Mouse (Mus musculus) liver, postnatal 0 days (tissue): ENCODE results near the gene BC025920. TPM values are rescaled to one million over a fixed set of nuclear protein-coding genes. Genes with fewer than 3 reads are reported as not detected.

Experiments used
- ATAC-seq: fragments of 200-750 bp; cut with Nextera tagmentation; 2 replicates; pipeline ENCODE4 v1.8.0; 2017; ENCODE audit warnings: mild to moderate bottlenecking, moderate library complexity
- DNase-seq: peaks from one replicate; pipeline ENCODE4 v3.0.0-alpha.2; 2016
- H3K27ac ChIP-seq: fragments of 300-500 bp; sonication (generic); 2 replicates; pipeline ENCODE4 v1.5.1; 2014; ENCODE audit warnings: antibody characterized with exemption, moderate library complexity, mild to moderate bottlenecking, low read depth
- H3K27me3 ChIP-seq: fragments of 300-500 bp; sonication (generic); 2 replicates; pipeline ENCODE4 v1.6.1; 2014; ENCODE audit warnings: low read length, control low read depth, mixed read lengths; ENCODE audit not compliant: insufficient read depth
- H3K36me3 ChIP-seq: fragments of 300-500 bp; sonication (generic); replicated peaks from 2 replicates; pipeline ENCODE4 v1.6.1; 2014; ENCODE audit warnings: mild to moderate bottlenecking, control low read depth, low read length, moderate library complexity, mixed read lengths; ENCODE audit not compliant: insufficient read depth
- H3K4me1 ChIP-seq: fragments of 300-500 bp; sonication (generic); 2 replicates; pipeline ENCODE4 v1.6.1; 2014; ENCODE audit warnings: antibody characterized with exemption, mild to moderate bottlenecking, control low read depth; ENCODE audit not compliant: insufficient read depth
- H3K4me2 ChIP-seq: fragments of 300-500 bp; sonication (generic); 2 replicates; pipeline ENCODE4 v1.6.1; 2014; ENCODE audit warnings: low read depth, mild to moderate bottlenecking, low read length, moderate library complexity, mixed read lengths
- H3K4me3 ChIP-seq: fragments of 300-500 bp; sonication (generic); 2 replicates; pipeline ENCODE4 v1.5.1; 2014; ENCODE audit warnings: low read depth, low read length
- H3K9ac ChIP-seq: fragments of 300-500 bp; sonication (generic); replicated peaks from 2 replicates; pipeline ENCODE4 v1.6.1; 2014; ENCODE audit warnings: mild to moderate bottlenecking, moderate library complexity
- H3K9me3 ChIP-seq: fragments of 300-500 bp; sonication (generic); 2 replicates; pipeline ENCODE4 v1.6.1; 2016; ENCODE audit warnings: mild to moderate bottlenecking, control low read depth, low read length, mixed read lengths
- CTCF ChIP-seq: sonication (generic); IDR thresholded peaks from 2 replicates; pipeline ENCODE4 v1.5.1; 2016; ENCODE audit warnings: antibody characterized with exemption, low read depth
- EP300 ChIP-seq: IDR thresholded peaks from 2 replicates; pipeline ENCODE4 v1.6.1; 2016; ENCODE audit warnings: antibody characterized with exemption, low read depth, mild to moderate bottlenecking
- WGBS: fragments of 180-500 bp; shearing (Covaris S2); extraction: QIAGEN DNeasy Blood & Tissue Kit; methylation state at CpG from one replicate; pipeline ENCODE4 v1.1.7; 2014; ENCODE audit not compliant: insufficient replicate concordance; 5-methylcytosine and 5-hydroxymethylcytosine counted together
- polyA plus RNA-seq: library from polyadenylated mRNA; unstranded; fragments of >200 nt; fragmentation: Nextera tagmentation; extraction: Ambion mirVana; gene quantifications from 2 replicates; pipeline ENCODE4 v1.2.1, GENCODE M21; 2015

BC025920 gene
- 0.13 TPM in 2 replicates for polyA plus RNA-seq

GRCm38 (mm10) chr10:81605974-81606751 is at the start of gene BC025920:
TSS of gene BC025920 (plus strand) at chr10:81606270.
- peak; percentile 95 for DNase-seq
- H3K27me3 ChIP-seq, result no peaks in the 10 kb centered on the region
- 1% methylated on average over 39 of the region's 39 CpGs for WGBS
- TF ChIP-seq EP300 (peak; percentile 70), CTCF (no peak)
- peak within 1 kb of the TSS; percentile 92 for H3K27ac ChIP-seq
- H3K4me2 ChIP-seq, result peak within 1 kb of the TSS; percentile 91
- peak within 1 kb of the TSS; percentile 60 for H3K4me3 ChIP-seq
- ATAC-seq, result peak; percentile 92
- H3K4me1 ChIP-seq, result peaks cover 25% of the 10 kb centered on the region
- H3K9ac ChIP-seq, result peak within 1 kb of the TSS; percentile 58
- no peaks in the 10 kb centered on the region for H3K36me3 ChIP-seq
- no peaks in the 10 kb centered on the region for H3K9me3 ChIP-seq

- Histone ChIP-seq H3K9me3 (no peaks in the 10 kb centered on the region), H3K4me2 (no peak overlapping the region), H3K4me1 (peaks cover 19% of the 10 kb centered on the region), H3K27me3 (no peaks in the 10 kb centered on the region), H3K4me3 (no peak overlapping the region), H3K36me3 (peaks cover 1% of the 10 kb centered on the region), H3K9ac (no peak overlapping the region), H3K27ac (no peak overlapping the region)
- ATAC-seq, result no peak
- WGBS, result 76% methylated on average over 3 of the region's 3 CpGs
- TF ChIP-seq CTCF (peak; percentile 62), EP300 (no peak)
- DNase-seq, result no peak
These were observed 49.8 kb upstream of the BC025920 start for GRCm38 (mm10) chr10:81556282-81556681.

- TF ChIP-seq CTCF (no peak), EP300 (no peak)
- DNase-seq (no peak), ATAC-seq (no peak)
- Histone ChIP-seq H3K9ac (no peak overlapping the region), H3K27me3 (no peaks in the 10 kb centered on the region), H3K9me3 (no peaks in the 10 kb centered on the region), H3K27ac (no peak overlapping the region), H3K36me3 (peaks cover 10% of the 10 kb centered on the region), H3K4me3 (no peak overlapping the region), H3K4me1 (peaks cover 20% of the 10 kb centered on the region), H3K4me2 (no peak overlapping the region)
- WGBS, result 32% methylated on average over 1 of the region's 1 CpGs
These were observed 48.6 kb upstream of the BC025920 start for GRCm38 (mm10) chr10:81557491-81557890.

- peak within 1 kb of the TSS; percentile 93 for H3K27ac ChIP-seq
- H3K4me3 ChIP-seq, result peak within 1 kb of the TSS; percentile 90
- peak within 1 kb of the TSS; percentile 79 for H3K4me2 ChIP-seq
- DNase-seq, result peak; percentile 84
- H3K4me1 ChIP-seq, result peaks cover 35% of the 10 kb centered on the region
- WGBS, result 0% methylated on average over 16 of the region's 53 CpGs
- peak; percentile 73 for ATAC-seq
- no peaks in the 10 kb centered on the region for H3K9me3 ChIP-seq
- H3K36me3 ChIP-seq, result peaks cover 20% of the 10 kb centered on the region
- TF ChIP-seq CTCF (no peak), EP300 (no peak)
- no peaks in the 10 kb centered on the region for H3K27me3 ChIP-seq
- peak within 1 kb of the TSS; percentile 91 for H3K9ac ChIP-seq
These were observed 46.9 kb upstream of the BC025920 start, which contains the start of gene Aes for GRCm38 (mm10) chr10:81559163-81559626. TSS of gene Aes (plus strand) at chr10:81559488.

- Histone ChIP-seq H3K27me3 (no peaks in the 10 kb centered on the region), H3K4me2 (peak overlapping the region; percentile 79), H3K36me3 (peaks cover 24% of the 10 kb centered on the region), H3K9ac (peak overlapping the region; percentile 91), H3K9me3 (no peaks in the 10 kb centered on the region), H3K4me3 (peak overlapping the region; percentile 90), H3K27ac (peak overlapping the region; percentile 93), H3K4me1 (peaks cover 39% of the 10 kb centered on the region)
- peak; percentile 53 for ATAC-seq
- TF ChIP-seq EP300 (no peak), CTCF (no peak)
- DNase-seq, result peak; percentile 78
- WGBS, result under 1% methylated on average over 23 of the region's 36 CpGs
These were observed 46.2 kb upstream of the BC025920 start for GRCm38 (mm10) chr10:81559627-81560539.
